Comparison of ENCODE assay signal across 8 mouse cellular contexts in genomic region chr4:106678442-106679118, GRCm38 (mm10). TPM values are rescaled to one million over a fixed set of nuclear protein-coding genes. Genes with fewer than 3 reads are reported as not detected.
A peak's percentile ranks its signal among the peaks of the same experiment; 100 is the strongest.
DNase-seq lines count a peak whose midpoint lies in the region; ATAC-seq lines count a peak whose summit lies in the region.

TSS of gene Ttc4 (minus strand) at chr4:106678944.

- H3K9me3 ChIP-seq in forebrain, embryonic 14.5 days (replicated peaks; ENCODE audit: control insufficient read depth, low read length), result no peaks in the 10 kb centered on the region
- no peaks in the 10 kb centered on the region for H3K9me3 ChIP-seq in neural tube, embryonic 15.5 days (replicated peaks)

- H3K27ac ChIP-seq in forebrain, embryonic 14.5 days (ENCODE audit: low read depth, low read length), result peak within 1 kb of the TSS; percentile 41; the same call in 1 of the 2 replicates
- H3K27ac ChIP-seq in neural tube, embryonic 15.5 days (replicated peaks), result peak within 1 kb of the TSS; percentile 60; the same call in 1 of the 2 replicates

- H3K27me3 ChIP-seq in forebrain, embryonic 14.5 days (replicated peaks; ENCODE audit: control insufficient read depth, insufficient read depth, low read length), result no peaks in the 10 kb centered on the region
- H3K27me3 ChIP-seq in neural tube, embryonic 15.5 days (replicated peaks), result no peaks in the 10 kb centered on the region

- DNase-seq in ES-CJ7 (ENCODE audit: low read depth, low spot score), result peak; percentile 95
- peak; percentile 79 for DNase-seq in cerebellum, adult 11 months
- peak; percentile 93 for DNase-seq in forebrain, embryonic 14.5 days (ENCODE audit: low spot score)
- peak; percentile 91 to 94 for DNase-seq in heart, postnatal 14 days
- peak; percentile 85 for DNase-seq in layer of hippocampus, adult 11-12 months (ENCODE audit: low spot score)
- DNase-seq in lung, adult 18-20 months, result peak; percentile 88 to 89
- peak; percentile 89 for DNase-seq in testis, postnatal 14 days (ENCODE audit: low spot score)

- WGBS in forebrain, embryonic 14.5 days, result under 1% methylated on average over 43 of the region's 43 CpGs
- under 1% methylated on average over 43 of the region's 43 CpGs for WGBS in neural tube, embryonic 15.5 days

- peak; percentile 99 for ATAC-seq in forebrain, embryonic 14.5 days
- ATAC-seq in neural tube, embryonic 15.5 days (ENCODE audit: low FRiP score), result peak; percentile 93

- peak within 1 kb of the TSS; percentile 79 for H3K4me3 ChIP-seq in forebrain, embryonic 14.5 days (ENCODE audit: low read depth, low read length)
- peak within 1 kb of the TSS; percentile 80 for H3K4me3 ChIP-seq in neural tube, embryonic 15.5 days (replicated peaks)

- H3K4me2 ChIP-seq in forebrain, embryonic 14.5 days (ENCODE audit: low read length), result peak within 1 kb of the TSS; percentile 86
- H3K4me2 ChIP-seq in neural tube, embryonic 15.5 days, result peak within 1 kb of the TSS; percentile 86

- H3K4me1 ChIP-seq in forebrain, embryonic 14.5 days (ENCODE audit: control insufficient read depth, insufficient read depth, low read length), result peaks cover 7% of the 10 kb centered on the region
- H3K4me1 ChIP-seq in neural tube, embryonic 15.5 days, result peaks cover 19% of the 10 kb centered on the region

- intact Hi-C loops in heart, postnatal 14 days (cut with DNase I), result no loop called here

- H3K9ac ChIP-seq in forebrain, embryonic 14.5 days (ENCODE audit: low read length), result peak within 1 kb of the TSS; percentile 80
- H3K9ac ChIP-seq in neural tube, embryonic 15.5 days (replicated peaks), result peak within 1 kb of the TSS; percentile 78

- peaks cover 28% of the 10 kb centered on the region for H3K36me3 ChIP-seq in forebrain, embryonic 14.5 days (ENCODE audit: control insufficient read depth, insufficient read depth, low read length)
- H3K36me3 ChIP-seq in neural tube, embryonic 15.5 days, result peaks cover 32% of the 10 kb centered on the region

RNA-seq across cellular contexts. Expression of gene Ttc4, which starts in this region (rescaled TPM):
- polyA plus RNA-seq in forebrain, embryonic 14.5 days (2014; fragmentation: Nextera tagmentation; extraction: Ambion mirVana), result 106 and 107 TPM in 2 replicates
- total RNA-seq in heart, postnatal 14 days (2021), result 10 to 100 TPM; 18.7 to 19.7 TPM
- polyA plus RNA-seq in neural tube, embryonic 15.5 days (2015; fragmentation: Nextera tagmentation; extraction: Ambion mirVana), result 134 and 149 TPM in 2 replicates

Comparison
In these comparisons a context has a peak if more than half of its experiments do, and no peak if none do; other contexts are left out.
1. Peak in every context shown above with its lines: DNase-seq, ATAC-seq, H3K4me3 ChIP-seq and H3K27ac ChIP-seq.